Mouse (Mus musculus) retina, postnatal 1 day (tissue): ENCODE results near the gene Nav2.

Source experiments
- DNase-seq: peaks from one replicate; pipeline ENCODE4 v3.0.0-alpha.2; 2012

Gene Nav2

GRCm38 (mm10) chr7:49303600-49304411 lies 395.3 kb downstream of the Nav2 start:
- peak; percentile 53 for DNase-seq

GRCm38 (mm10) chr7:49307717-49308116 lies 399.2 kb downstream of the Nav2 start:
- no peak for DNase-seq

- DNase-seq, result no peak
These were observed 401.2 kb downstream of the Nav2 start for GRCm38 (mm10) chr7:49309746-49310145.

GRCm38 (mm10) chr7:49313945-49314344 lies 405.4 kb downstream of the Nav2 start:
- DNase-seq, result peak; percentile 38

GRCm38 (mm10) chr7:49315033-49315432 lies 406.5 kb downstream of the Nav2 start:
- DNase-seq, result no peak

- no peak for DNase-seq
These were observed 408.1 kb downstream of the Nav2 start for GRCm38 (mm10) chr7:49316600-49316999.

GRCm38 (mm10) chr7:49318183-49318897 lies 409.8 kb downstream of the Nav2 start:
- DNase-seq, result no peak

GRCm38 (mm10) chr7:49318898-49319293 lies 410.4 kb downstream of the Nav2 start:
- DNase-seq, result peak; percentile 56

GRCm38 (mm10) chr7:49319981-49320380 lies 411.5 kb downstream of the Nav2 start:
- no peak for DNase-seq

- no peak for DNase-seq
These were observed 412.6 kb downstream of the Nav2 start for GRCm38 (mm10) chr7:49321124-49321531.

- DNase-seq, result no peak
These were observed 413.7 kb downstream of the Nav2 start for GRCm38 (mm10) chr7:49322179-49322578.

GRCm38 (mm10) chr7:49324575-49324974 lies 416.1 kb downstream of the Nav2 start:
- DNase-seq, result no peak

GRCm38 (mm10) chr7:49326136-49326722 lies 417.7 kb downstream of the Nav2 start:
- no peak for DNase-seq

GRCm38 (mm10) chr7:49326967-49327742 lies 418.6 kb downstream of the Nav2 start:
- DNase-seq, result no peak

- no peak for DNase-seq
These were observed 421.7 kb downstream of the Nav2 start for GRCm38 (mm10) chr7:49330181-49330580.

GRCm38 (mm10) chr7:49331939-49332338 lies 423.4 kb downstream of the Nav2 start:
- no peak for DNase-seq

GRCm38 (mm10) chr7:49332644-49333043 lies 424.1 kb downstream of the Nav2 start:
- DNase-seq, result no peak

- DNase-seq, result peak; percentile 40
These were observed 425.6 kb downstream of the Nav2 start for GRCm38 (mm10) chr7:49334163-49334562.

- no peak for DNase-seq
These were observed 426.5 kb downstream of the Nav2 start for GRCm38 (mm10) chr7:49335056-49335455.

- DNase-seq, result no peak
These were observed 428.2 kb downstream of the Nav2 start for GRCm38 (mm10) chr7:49336725-49337124.

GRCm38 (mm10) chr7:49337710-49338109 lies 429.2 kb downstream of the Nav2 start:
- DNase-seq, result no peak

- no peak for DNase-seq
These were observed 431.4 kb downstream of the Nav2 start for GRCm38 (mm10) chr7:49339953-49340352.
